Mouse (Mus musculus) limb, embryonic 14.5 days (tissue): Measurements from ENCODE around the gene Elovl7. TPM values are rescaled to one million over a fixed set of nuclear protein-coding genes. Genes with fewer than 3 reads are reported as not detected.

Source experiments
- ATAC-seq: fragments of 200-750 bp; cut with Nextera tagmentation; 2 replicates; pipeline ENCODE4 v1.8.0; 2017; ENCODE audit warnings: low read depth, moderate number of reproducible peaks, moderate TSS enrichment; ENCODE audit not compliant: low FRiP score
- DNase-seq: peaks from one replicate; pipeline ENCODE4 v3.0.0-alpha.2; 2015; ENCODE audit warnings: low spot score
- H3K27ac ChIP-seq: fragments of 300-500 bp; sonication (generic); replicated peaks from 2 replicates; pipeline ENCODE4 v1.5.1; 2014; ENCODE audit warnings: low read depth, mild to moderate bottlenecking, low read length, moderate library complexity, mixed read lengths
- H3K27me3 ChIP-seq: fragments of 300-500 bp; sonication (generic); 2 replicates; pipeline ENCODE4 v1.6.1; 2014; ENCODE audit warnings: low read length, mixed read lengths; ENCODE audit not compliant: control insufficient read depth, insufficient read depth
- H3K36me3 ChIP-seq: fragments of 300-500 bp; sonication (generic); 2 replicates; pipeline ENCODE4 v1.6.1; 2014; ENCODE audit warnings: mild to moderate bottlenecking, low read length, moderate library complexity, mixed read lengths; ENCODE audit not compliant: control insufficient read depth, insufficient read depth
- H3K4me1 ChIP-seq: fragments of 300-500 bp; sonication (generic); 2 replicates; pipeline ENCODE4 v1.6.1; 2014; ENCODE audit warnings: antibody characterized with exemption, low read length, mixed read lengths; ENCODE audit not compliant: control insufficient read depth, insufficient read depth
- H3K4me2 ChIP-seq: fragments of 300-500 bp; sonication (generic); replicated peaks from 2 replicates; pipeline ENCODE4 v1.6.1; 2014; ENCODE audit warnings: low read depth, mild to moderate bottlenecking, low read length, moderate library complexity; ENCODE audit not compliant: severe bottlenecking
- H3K4me3 ChIP-seq: fragments of 300-500 bp; sonication (generic); replicated peaks from 2 replicates; pipeline ENCODE4 v1.5.1; 2014; ENCODE audit warnings: low read length
- H3K9ac ChIP-seq: fragments of 300-500 bp; sonication (generic); 2 replicates; pipeline ENCODE4 v1.6.1; 2014; ENCODE audit warnings: mild to moderate bottlenecking, low read depth, low read length, moderate library complexity; ENCODE audit not compliant: severe bottlenecking
- H3K9me3 ChIP-seq: fragments of 300-500 bp; sonication (generic); 2 replicates; pipeline ENCODE4 v1.6.1; 2016; ENCODE audit warnings: low read length; ENCODE audit not compliant: control insufficient read depth
- POLR2A ChIP-seq: fragments of 200-500 bp; IDR thresholded peaks from 2 replicates; pipeline ENCODE4 v1.8.0; 2012; ENCODE audit warnings: inconsistent platforms, mild to moderate bottlenecking, moderate library complexity, borderline replicate concordance; ENCODE audit not compliant: insufficient read depth, insufficient read length; ENCODE audit errors: extremely low read depth
- WGBS: fragments of 180-500 bp; shearing (Covaris S2); extraction: QIAGEN DNeasy Blood & Tissue Kit; methylation state at CpG from one replicate; pipeline ENCODE4 v1.1.7; 2014; 5-methylcytosine and 5-hydroxymethylcytosine counted together
- polyA plus RNA-seq, 2 experiments: library from polyadenylated mRNA; depleted of rRNA in 1 of 2; stranded (reverse) in 1 of 2; unstranded in 1 of 2; fragments of >200 nt; fragmentation: Nextera tagmentation in 1 of 2; extraction: Ambion mirVana in 1 of 2; gene quantifications; 2 replicates each; pipeline versions ENCODE4 v1.2.1 to v1.2.3; 2012 to 2014

Gene Elovl7
- polyA plus RNA-seq, 2 experiments: 1.4 to 4.8 TPM

DNA sequence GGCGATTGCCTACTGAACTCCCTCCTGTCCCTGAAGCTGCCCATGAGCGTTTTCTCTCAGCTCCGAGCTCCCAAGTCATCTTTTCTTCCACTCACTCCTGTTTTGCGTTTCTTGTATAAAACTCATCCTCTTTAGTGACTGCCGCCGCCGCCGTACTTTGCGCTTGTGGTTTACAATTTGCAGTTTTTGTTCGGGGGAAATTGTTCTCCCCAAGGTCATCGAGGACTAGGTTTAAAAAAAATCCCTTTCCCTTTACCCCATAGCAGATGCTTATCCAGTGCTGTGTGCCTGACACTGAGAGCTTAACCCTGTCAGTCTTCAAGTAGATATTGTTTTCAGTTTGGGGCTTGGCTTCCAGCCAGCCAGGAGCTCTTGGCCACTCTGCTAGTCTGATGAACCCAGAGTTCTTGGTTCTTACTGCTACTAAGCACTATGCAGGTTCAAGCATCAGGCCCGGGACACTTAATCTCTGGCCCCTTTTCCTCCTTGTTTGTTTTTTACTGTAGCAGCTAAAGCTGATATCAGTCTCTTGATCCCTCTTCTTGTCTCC, 1.1 kb downstream of the Elovl7 start:
- no peak for DNase-seq
- no peaks in the 10 kb centered on the region for H3K36me3 ChIP-seq
- 5% methylated on average over 12 of the region's 12 CpGs for WGBS
- H3K4me1 ChIP-seq: 0 out of 2 replicates have a peak, but pooled peaks cover 3% of the 10 kb centered on the region
- ATAC-seq: no peak
- H3K27ac ChIP-seq: no peak overlapping the region
- no peaks in the 10 kb centered on the region for H3K9me3 ChIP-seq
- peak overlapping the region; percentile 99 for H3K4me2 ChIP-seq
- H3K4me3 ChIP-seq: peak overlapping the region; percentile 68
- peak overlapping the region; percentile 66; the same call in 1 of the 2 replicates for H3K9ac ChIP-seq
- no peak for TF ChIP-seq POLR2A
- H3K27me3 ChIP-seq: peaks cover 34% of the 10 kb centered on the region

DNA sequence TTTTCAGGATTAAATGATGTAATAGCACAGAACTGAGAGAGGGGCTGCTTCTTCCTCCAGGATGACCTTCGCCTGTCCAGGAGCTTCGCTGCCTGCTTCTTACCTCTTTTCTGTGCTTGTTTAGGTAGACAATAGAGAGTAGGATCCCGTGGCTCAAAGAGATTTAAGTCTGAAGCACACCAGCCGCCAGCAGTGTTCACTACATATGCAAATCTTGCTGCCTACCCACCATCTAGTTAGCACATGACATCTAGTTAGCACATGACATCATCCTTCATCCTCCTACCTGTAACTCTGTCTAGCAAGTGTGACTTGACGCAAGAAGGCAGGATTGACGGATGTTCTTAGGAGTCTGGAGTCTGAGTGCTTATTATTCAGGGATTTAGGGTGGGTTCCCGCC, 5.6 kb downstream of the Elovl7 start:
- no peak overlapping the region for H3K4me2 ChIP-seq
- no peak overlapping the region for H3K27ac ChIP-seq
- H3K4me3 ChIP-seq: no peak overlapping the region
- no peak overlapping the region for H3K9ac ChIP-seq
- 83% methylated on average over 7 of the region's 7 CpGs for WGBS
- H3K36me3 ChIP-seq: no peaks in the 10 kb centered on the region
- no peak for DNase-seq
- ATAC-seq: no peak
- H3K27me3 ChIP-seq: peaks cover 25% of the 10 kb centered on the region
- H3K9me3 ChIP-seq: no peaks in the 10 kb centered on the region
- H3K4me1 ChIP-seq: 0 out of 2 replicates have a peak, but pooled peaks cover 2% of the 10 kb centered on the region
- no peak for TF ChIP-seq POLR2A

DNA sequence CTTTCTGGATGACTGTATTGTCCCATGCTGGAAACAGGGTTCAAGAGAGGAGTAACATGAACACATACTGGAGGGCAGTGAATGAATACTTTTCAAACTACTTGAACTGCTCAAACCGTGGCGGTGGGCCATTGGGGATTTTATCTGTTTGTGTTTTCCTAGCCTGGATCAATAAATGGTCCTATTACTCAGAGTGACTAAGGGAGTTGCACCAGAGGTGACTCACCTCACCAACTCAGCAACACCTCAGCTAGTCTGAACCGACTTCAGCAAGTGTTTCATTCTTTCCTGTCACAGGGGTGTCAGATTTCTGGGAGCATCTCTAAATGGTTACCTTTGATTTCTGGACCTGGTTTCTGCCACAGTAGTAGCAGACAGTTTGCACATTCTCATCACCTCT, 15.0 kb downstream of the Elovl7 start:
- no peaks in the 10 kb centered on the region for H3K36me3 ChIP-seq
- H3K4me3 ChIP-seq: no peak overlapping the region
- no peaks in the 10 kb centered on the region for H3K9me3 ChIP-seq
- no peak for DNase-seq
- 61% methylated on average over 3 of the region's 3 CpGs for WGBS
- H3K27me3 ChIP-seq: no peaks in the 10 kb centered on the region
- TF ChIP-seq POLR2A: no peak
- no peak overlapping the region for H3K4me2 ChIP-seq
- no peak for ATAC-seq
- H3K4me1 ChIP-seq: no peaks in the 10 kb centered on the region
- no peak overlapping the region for H3K9ac ChIP-seq
- H3K27ac ChIP-seq: no peak overlapping the region

GRCm38 (mm10) chr13:108229634-108230330, 15.6 kb downstream of the Elovl7 start:
- Histone ChIP-seq H3K27me3 (no peaks in the 10 kb centered on the region), H3K4me2 (no peak overlapping the region), H3K36me3 (no peaks in the 10 kb centered on the region), H3K9me3 (no peaks in the 10 kb centered on the region), H3K9ac (no peak overlapping the region), H3K27ac (no peak overlapping the region), H3K4me1 (no peaks in the 10 kb centered on the region), H3K4me3 (no peak overlapping the region)
- WGBS: 52% methylated on average over 6 of the region's 6 CpGs
- no peak for ATAC-seq
- no peak for TF ChIP-seq POLR2A
- no peak for DNase-seq

DNA sequence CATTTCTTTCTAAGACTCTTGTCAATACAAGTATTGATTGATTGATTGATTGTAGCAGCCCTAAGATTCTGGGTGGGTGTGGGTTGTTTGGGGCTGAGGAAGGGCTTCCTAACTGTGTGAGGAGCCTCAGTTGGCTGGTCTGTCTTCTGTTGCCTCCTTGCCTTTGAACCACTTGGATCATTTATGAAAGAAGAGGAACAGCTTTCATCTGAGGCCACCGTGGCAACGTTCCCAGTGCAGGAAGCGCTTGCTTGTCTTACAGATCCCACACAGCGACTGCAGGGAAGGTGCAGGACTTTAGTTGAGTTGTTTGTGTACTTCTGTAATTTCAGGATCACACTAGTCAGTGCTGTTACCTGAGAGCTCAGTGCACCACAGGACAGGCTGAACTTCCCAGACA, 25.8 kb downstream of the Elovl7 start:
- no peaks in the 10 kb centered on the region for H3K27me3 ChIP-seq
- ATAC-seq: no peak
- H3K4me3 ChIP-seq: no peak overlapping the region
- H3K4me2 ChIP-seq: no peak overlapping the region
- H3K27ac ChIP-seq: no peak overlapping the region
- no peak for TF ChIP-seq POLR2A
- no peaks in the 10 kb centered on the region for H3K4me1 ChIP-seq
- no peak overlapping the region for H3K9ac ChIP-seq
- 62% methylated on average over 4 of the region's 4 CpGs for WGBS
- no peak for DNase-seq
- no peaks in the 10 kb centered on the region for H3K9me3 ChIP-seq
- H3K36me3 ChIP-seq: no peaks in the 10 kb centered on the region
